Mouse (Mus musculus): Measurements from ENCODE around the gene Atp13a1. TPM values are rescaled to one million over a fixed set of nuclear protein-coding genes. Genes with fewer than 3 reads are reported as not detected.

Atp13a1 gene
- 50.1 and 56.4 TPM in 2 replicates for polyA plus RNA-seq (2015; fragmentation: Nextera tagmentation; extraction: Ambion mirVana)

- H3K9ac ChIP-seq (ENCODE audit: low read depth, low read length) = peak within 1 kb of the TSS; percentile 90
- H3K9me3 ChIP-seq (ENCODE audit: control insufficient read depth, low read length) = no peaks in the 10 kb centered on the region
- peak within 1 kb of the TSS; percentile 97 for H3K4me3 ChIP-seq (ENCODE audit: low read length)
- peak within 1 kb of the TSS; percentile 77 for H3K27ac ChIP-seq (ENCODE audit: low read depth, low read length)
- no peaks in the 10 kb centered on the region for H3K27me3 ChIP-seq (replicated peaks; ENCODE audit: control insufficient read depth, insufficient read depth, low read length)
- ATAC-seq = peak; percentile 97
- H3K4me1 ChIP-seq (ENCODE audit: control insufficient read depth, insufficient read depth, low read depth, low read length) = peaks cover 24% of the 10 kb centered on the region
- H3K4me2 ChIP-seq (ENCODE audit: low read length) = peak within 1 kb of the TSS; percentile 67
- WGBS = under 1% methylated on average over 33 of the region's 38 CpGs
- peaks cover 12% of the 10 kb centered on the region for H3K36me3 ChIP-seq (ENCODE audit: control insufficient read depth, insufficient read depth, low read length)
These were observed at the start of gene Atp13a1, which contains the start of gene Zfp866 for GRCm38 (mm10) chr8:69790773-69791367. Gene Atp13a1, plus strand, starts transcription at chr8:69791163. Gene Zfp866, minus strand, starts transcription at chr8:69791178.

- Histone ChIP-seq H3K36me3 (ENCODE audit: control insufficient read depth, insufficient read depth, low read length) (peaks cover 2% of the 10 kb centered on the region), H3K9ac (ENCODE audit: low read depth, low read length) (no peak overlapping the region), H3K27ac (ENCODE audit: low read depth, low read length) (no peak overlapping the region), H3K9me3 (ENCODE audit: control insufficient read depth, low read length) (no peaks in the 10 kb centered on the region), H3K4me1 (ENCODE audit: control insufficient read depth, insufficient read depth, low read depth, low read length) (no peaks in the 10 kb centered on the region), H3K4me2 (ENCODE audit: low read length) (no peak overlapping the region), H3K27me3 (replicated peaks; ENCODE audit: control insufficient read depth, insufficient read depth, low read length) (no peaks in the 10 kb centered on the region), H3K4me3 (ENCODE audit: low read length) (no peak overlapping the region)
- WGBS = 75% methylated on average over 2 of the region's 2 CpGs
- ATAC-seq = no peak
These were observed 49.7 kb upstream of the Atp13a1 start for GRCm38 (mm10) chr8:69741231-69741630.

DNA sequence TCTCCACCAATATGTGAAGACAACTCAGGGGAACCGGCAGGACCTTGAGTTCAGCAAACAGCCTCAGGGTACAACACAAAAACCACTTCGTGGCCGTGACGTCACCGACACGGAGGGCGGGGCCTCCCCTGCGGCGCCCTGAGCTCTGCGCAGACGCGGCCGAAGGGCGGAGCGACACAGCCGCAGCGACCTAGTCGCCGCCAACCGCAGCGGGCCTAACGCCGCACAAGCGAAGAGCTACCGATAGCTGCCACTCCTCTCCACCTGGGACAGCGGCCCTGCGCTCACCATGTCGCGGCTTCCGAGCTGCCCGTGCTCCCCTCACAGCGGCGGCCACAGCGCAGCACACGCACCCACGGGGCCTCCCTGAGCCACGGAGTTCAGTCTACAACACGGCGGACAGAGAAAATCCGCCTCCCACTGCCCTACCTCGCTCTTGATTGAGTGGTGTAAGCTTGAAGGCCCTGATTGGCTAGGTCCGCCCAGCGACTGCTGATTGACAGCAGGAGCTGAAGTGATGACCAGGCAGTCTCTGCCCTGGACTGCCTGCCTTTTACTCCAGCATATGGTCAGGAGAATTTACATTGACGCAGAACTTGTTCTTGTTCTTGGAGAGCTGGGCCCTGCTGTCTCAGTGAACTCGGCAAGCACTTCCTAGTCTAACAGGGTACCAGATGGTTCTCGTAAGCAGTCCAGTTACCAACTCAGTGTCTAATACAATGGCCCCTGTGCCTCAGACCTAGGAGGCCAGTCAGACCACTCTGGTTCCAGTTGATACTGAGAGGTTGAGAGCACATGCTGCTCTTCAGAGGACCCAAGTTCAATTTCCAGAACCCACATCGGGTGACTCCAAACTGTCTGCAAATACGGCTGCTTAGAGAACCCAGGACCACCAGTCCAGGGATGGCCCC lies 41.2 kb upstream of the Atp13a1 start, which contains the start of gene Zfp963:
Zfp963 (minus strand) TSS at position 427 of the 911 bp plus-strand sequence.
- Histone ChIP-seq H3K9me3 (ENCODE audit: control insufficient read depth, low read length) (no peaks in the 10 kb centered on the region), H3K27me3 (replicated peaks; ENCODE audit: control insufficient read depth, insufficient read depth, low read length) (no peaks in the 10 kb centered on the region), H3K9ac (ENCODE audit: low read depth, low read length) (peak within 1 kb of the TSS; percentile 86), H3K4me2 (ENCODE audit: low read length) (peak within 1 kb of the TSS; percentile 63), H3K36me3 (ENCODE audit: control insufficient read depth, insufficient read depth, low read length) (no peaks in the 10 kb centered on the region), H3K4me1 (ENCODE audit: control insufficient read depth, insufficient read depth, low read depth, low read length) (peaks cover 10% of the 10 kb centered on the region), H3K27ac (ENCODE audit: low read depth, low read length) (peak within 1 kb of the TSS; percentile 98), H3K4me3 (ENCODE audit: low read length) (peak within 1 kb of the TSS; percentile 62)
- peak; percentile 99 for ATAC-seq
- WGBS = 4% methylated on average over 40 of the region's 48 CpGs

DNA sequence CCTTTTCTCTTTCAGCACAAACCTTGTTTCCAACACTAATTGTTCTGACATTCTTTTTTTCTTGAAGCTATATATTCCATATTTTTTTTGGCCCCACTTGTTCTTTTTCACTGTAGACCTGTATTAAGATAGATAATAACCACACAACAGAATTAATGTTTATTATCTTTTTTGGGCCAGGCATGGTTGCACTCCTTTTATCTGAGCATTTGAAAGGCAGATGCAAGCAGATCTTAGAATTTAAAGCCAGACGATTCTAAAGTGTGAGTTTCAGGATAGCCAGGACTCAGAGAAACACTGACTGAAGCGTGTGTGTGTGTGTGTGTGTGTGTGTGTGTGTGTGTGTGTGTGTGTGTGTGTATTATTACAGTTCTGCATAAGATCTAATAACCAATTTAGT lies 38.5 kb upstream of the Atp13a1 start:
- H3K4me3 ChIP-seq (ENCODE audit: low read length) = no peak overlapping the region
- H3K9ac ChIP-seq (ENCODE audit: low read depth, low read length) = no peak overlapping the region
- WGBS = 90% methylated on average over 2 of the region's 2 CpGs
- H3K4me1 ChIP-seq (ENCODE audit: control insufficient read depth, insufficient read depth, low read depth, low read length) = peaks cover 10% of the 10 kb centered on the region
- no peak for ATAC-seq
- no peaks in the 10 kb centered on the region for H3K27me3 ChIP-seq (replicated peaks; ENCODE audit: control insufficient read depth, insufficient read depth, low read length)
- H3K27ac ChIP-seq (ENCODE audit: low read depth, low read length) = no peak overlapping the region
- H3K4me2 ChIP-seq (ENCODE audit: low read length) = no peak overlapping the region
- H3K9me3 ChIP-seq (ENCODE audit: control insufficient read depth, low read length) = no peaks in the 10 kb centered on the region
- H3K36me3 ChIP-seq (ENCODE audit: control insufficient read depth, insufficient read depth, low read length) = 0 out of 2 replicates have a peak, but pooled peaks cover 2% of the 10 kb centered on the region

GRCm38 (mm10) chr8:69758316-69758715 lies 32.6 kb upstream of the Atp13a1 start:
- WGBS = 95% methylated on average over 5 of the region's 5 CpGs
- Histone ChIP-seq H3K27me3 (replicated peaks; ENCODE audit: control insufficient read depth, insufficient read depth, low read length) (no peaks in the 10 kb centered on the region), H3K4me1 (ENCODE audit: control insufficient read depth, insufficient read depth, low read depth, low read length) (no peaks in the 10 kb centered on the region), H3K9ac (ENCODE audit: low read depth, low read length) (no peak overlapping the region), H3K27ac (ENCODE audit: low read depth, low read length) (no peak overlapping the region), H3K9me3 (ENCODE audit: control insufficient read depth, low read length) (no peaks in the 10 kb centered on the region), H3K4me2 (ENCODE audit: low read length) (no peak overlapping the region), H3K4me3 (ENCODE audit: low read length) (no peak overlapping the region), H3K36me3 (ENCODE audit: control insufficient read depth, insufficient read depth, low read length) (peaks cover 12% of the 10 kb centered on the region; the same call in 1 of the 2 replicates)
- ATAC-seq = no peak

- Histone ChIP-seq H3K4me1 (ENCODE audit: control insufficient read depth, insufficient read depth, low read depth, low read length) (no peaks in the 10 kb centered on the region), H3K27ac (ENCODE audit: low read depth, low read length) (no peak overlapping the region), H3K36me3 (ENCODE audit: control insufficient read depth, insufficient read depth, low read length) (peaks cover 44% of the 10 kb centered on the region), H3K4me2 (ENCODE audit: low read length) (no peak overlapping the region), H3K9me3 (ENCODE audit: control insufficient read depth, low read length) (0 out of 2 replicates have a peak, but pooled peaks cover 5% of the 10 kb centered on the region), H3K4me3 (ENCODE audit: low read length) (no peak overlapping the region), H3K27me3 (replicated peaks; ENCODE audit: control insufficient read depth, insufficient read depth, low read length) (no peaks in the 10 kb centered on the region), H3K9ac (ENCODE audit: low read depth, low read length) (no peak overlapping the region)
- ATAC-seq = no peak
- 88% methylated on average over 4 of the region's 4 CpGs for WGBS
These were observed 29.0 kb upstream of the Atp13a1 start for GRCm38 (mm10) chr8:69761814-69762445.

GRCm38 (mm10) chr8:69771221-69771620 lies 19.7 kb upstream of the Atp13a1 start:
- H3K4me3 ChIP-seq (ENCODE audit: low read length) = no peak overlapping the region
- H3K27me3 ChIP-seq (replicated peaks; ENCODE audit: control insufficient read depth, insufficient read depth, low read length) = no peaks in the 10 kb centered on the region
- H3K4me1 ChIP-seq (ENCODE audit: control insufficient read depth, insufficient read depth, low read depth, low read length) = peaks cover 14% of the 10 kb centered on the region
- H3K9ac ChIP-seq (ENCODE audit: low read depth, low read length) = no peak overlapping the region
- 0 out of 2 replicates have a peak, but pooled peaks cover 4% of the 10 kb centered on the region for H3K9me3 ChIP-seq (ENCODE audit: control insufficient read depth, low read length)
- H3K4me2 ChIP-seq (ENCODE audit: low read length) = no peak overlapping the region
- H3K36me3 ChIP-seq (ENCODE audit: control insufficient read depth, insufficient read depth, low read length) = peaks cover 22% of the 10 kb centered on the region
- WGBS = 88% methylated on average over 9 of the region's 9 CpGs
- no peak for ATAC-seq
- H3K27ac ChIP-seq (ENCODE audit: low read depth, low read length) = no peak overlapping the region

DNA sequence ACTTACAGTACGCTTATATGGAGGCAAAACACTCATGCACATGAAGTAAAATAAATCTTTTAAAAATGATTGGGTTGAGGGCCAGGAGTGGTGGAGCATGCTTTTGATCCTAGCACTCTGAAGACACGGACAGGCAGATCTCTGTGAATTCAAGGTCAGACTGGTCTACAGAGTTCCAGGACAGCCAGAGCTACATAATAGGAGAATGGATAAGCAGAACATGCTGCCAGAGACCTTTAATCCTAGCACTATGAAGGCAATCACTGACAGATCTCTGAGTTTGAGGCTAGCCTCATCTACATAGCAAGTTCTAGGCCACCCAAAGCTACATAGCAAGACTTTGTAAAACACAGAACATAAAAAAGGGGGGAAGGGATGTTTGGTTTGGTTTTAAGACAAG lies 18.9 kb upstream of the Atp13a1 start:
- H3K36me3 ChIP-seq (ENCODE audit: control insufficient read depth, insufficient read depth, low read length) = peaks cover 13% of the 10 kb centered on the region
- H3K4me1 ChIP-seq (ENCODE audit: control insufficient read depth, insufficient read depth, low read depth, low read length) = peaks cover 14% of the 10 kb centered on the region
- no peaks in the 10 kb centered on the region for H3K9me3 ChIP-seq (ENCODE audit: control insufficient read depth, low read length)
- ATAC-seq = no peak
- H3K4me2 ChIP-seq (ENCODE audit: low read length) = no peak overlapping the region
- H3K27ac ChIP-seq (ENCODE audit: low read depth, low read length) = no peak overlapping the region
- WGBS = 86% methylated on average over 2 of the region's 2 CpGs
- no peak overlapping the region for H3K9ac ChIP-seq (ENCODE audit: low read depth, low read length)
- no peak overlapping the region for H3K4me3 ChIP-seq (ENCODE audit: low read length)
- H3K27me3 ChIP-seq (replicated peaks; ENCODE audit: control insufficient read depth, insufficient read depth, low read length) = no peaks in the 10 kb centered on the region
